Mouse (Mus musculus) CD4-positive helper T cell, adult 2 months (primary cell): Measurements from ENCODE around the gene Grin3b.

ENCODE experiments used
- DNase-seq: peaks from one replicate; pipeline ENCODE4 v3.0.0-alpha.2; 2012; ENCODE audit warnings: low read depth, missing footprints, low spot score

The Grin3b gene

GRCm38 (mm10) chr10:79970415-79971182, at the start of gene Grin3b:
Grin3b (plus strand) TSS chr10:79970715.
- DNase-seq: no peak

DNA sequence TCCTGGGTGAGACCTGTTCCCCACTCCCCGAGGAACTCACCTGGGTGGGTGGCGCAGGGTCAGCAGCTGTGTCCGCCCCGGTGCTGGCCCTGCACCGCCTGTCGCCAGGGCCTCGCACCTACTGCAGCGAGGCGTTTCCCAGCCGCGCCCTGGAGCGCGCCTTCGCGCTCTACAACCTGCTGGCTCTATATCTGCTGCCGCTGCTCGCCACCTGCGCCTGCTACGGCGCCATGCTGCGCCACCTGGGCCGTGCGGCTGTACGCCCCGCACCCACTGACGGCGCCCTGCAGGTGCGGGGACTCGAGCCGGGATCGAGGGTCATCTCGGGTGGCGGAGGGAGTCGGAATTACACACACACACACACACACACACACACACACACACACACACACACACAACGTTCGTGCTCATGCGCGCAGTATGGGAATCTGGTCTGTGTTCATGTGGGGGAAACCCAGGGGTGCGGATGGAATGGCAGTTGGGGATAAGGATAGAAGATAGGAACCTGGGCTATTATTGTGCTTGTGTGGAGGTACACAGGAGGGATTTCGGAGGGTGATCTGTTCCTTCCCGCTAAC, 49.5 kb upstream of the Grin3b start, which contains the start of gene R3hdm4:
Gene R3hdm4 (minus strand): TSS at position 251 of the 578 bp plus-strand sequence.
- DNase-seq: no peak

DNA sequence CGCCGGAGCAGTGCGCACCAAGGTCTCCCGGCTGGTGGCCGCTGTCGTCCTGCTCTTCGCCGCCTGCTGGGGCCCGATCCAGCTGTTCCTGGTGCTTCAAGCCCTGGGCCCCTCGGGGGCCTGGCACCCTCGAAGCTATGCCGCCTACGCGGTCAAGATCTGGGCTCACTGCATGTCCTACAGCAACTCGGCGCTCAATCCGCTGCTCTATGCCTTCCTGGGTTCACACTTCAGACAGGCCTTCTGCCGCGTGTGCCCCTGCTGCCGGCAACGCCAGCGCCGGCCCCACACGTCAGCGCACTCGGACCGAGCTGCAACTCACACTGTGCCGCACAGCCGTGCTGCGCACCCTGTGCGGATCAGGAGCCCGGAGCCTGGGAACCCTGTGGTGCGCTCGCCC, 48.9 kb upstream of the Grin3b start:
- DNase-seq: no peak

DNA sequence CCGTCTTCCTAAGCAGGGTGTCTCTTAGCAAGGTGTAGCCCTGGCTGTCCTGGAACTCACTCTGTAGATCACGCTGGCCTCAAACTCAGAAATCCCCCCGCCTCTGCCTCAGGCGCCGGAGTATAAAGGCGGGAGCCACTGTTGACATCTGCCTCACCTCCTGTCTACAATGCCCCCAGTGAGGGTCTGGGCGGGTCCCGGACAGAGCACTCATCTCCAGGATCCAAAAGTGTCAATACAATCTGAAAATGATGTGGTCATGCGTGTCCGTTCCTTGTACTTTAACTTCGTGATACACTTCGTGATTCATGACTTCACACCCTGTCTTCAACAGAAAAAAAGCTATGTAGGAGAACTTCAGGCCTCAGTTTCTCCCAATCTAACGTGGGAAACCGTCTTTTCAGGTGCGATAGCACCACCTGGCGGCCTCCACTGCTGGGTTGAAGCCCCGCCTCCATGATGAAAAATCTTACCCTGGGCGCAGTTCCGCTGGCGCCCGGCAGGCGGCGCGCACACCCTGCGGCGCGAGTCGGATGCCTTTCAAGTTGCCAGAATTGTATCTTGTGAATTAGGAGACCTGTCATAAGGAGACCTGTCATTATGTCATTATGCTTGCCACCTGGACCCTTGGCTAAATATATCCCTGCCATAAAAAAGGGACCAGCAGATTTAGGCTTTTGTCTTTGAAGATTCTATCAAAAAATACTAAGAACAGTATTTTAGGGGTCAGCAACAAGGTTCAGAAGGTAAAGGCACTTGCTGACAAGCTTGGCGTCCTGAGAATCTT, 45.3 kb upstream of the Grin3b start:
- DNase-seq: peak; percentile 92

- peak; percentile 71 for DNase-seq
These were observed 44.6 kb upstream of the Grin3b start for GRCm38 (mm10) chr10:79925785-79926490.

GRCm38 (mm10) chr10:79926491-79927323, 43.8 kb upstream of the Grin3b start, which contains the start of gene Arid3a:
Arid3a (plus strand) TSS chr10:79927043.
- DNase-seq: peak; percentile 98

GRCm38 (mm10) chr10:79927324-79928029, 43.0 kb upstream of the Grin3b start:
- peak; percentile 70 for DNase-seq

DNA sequence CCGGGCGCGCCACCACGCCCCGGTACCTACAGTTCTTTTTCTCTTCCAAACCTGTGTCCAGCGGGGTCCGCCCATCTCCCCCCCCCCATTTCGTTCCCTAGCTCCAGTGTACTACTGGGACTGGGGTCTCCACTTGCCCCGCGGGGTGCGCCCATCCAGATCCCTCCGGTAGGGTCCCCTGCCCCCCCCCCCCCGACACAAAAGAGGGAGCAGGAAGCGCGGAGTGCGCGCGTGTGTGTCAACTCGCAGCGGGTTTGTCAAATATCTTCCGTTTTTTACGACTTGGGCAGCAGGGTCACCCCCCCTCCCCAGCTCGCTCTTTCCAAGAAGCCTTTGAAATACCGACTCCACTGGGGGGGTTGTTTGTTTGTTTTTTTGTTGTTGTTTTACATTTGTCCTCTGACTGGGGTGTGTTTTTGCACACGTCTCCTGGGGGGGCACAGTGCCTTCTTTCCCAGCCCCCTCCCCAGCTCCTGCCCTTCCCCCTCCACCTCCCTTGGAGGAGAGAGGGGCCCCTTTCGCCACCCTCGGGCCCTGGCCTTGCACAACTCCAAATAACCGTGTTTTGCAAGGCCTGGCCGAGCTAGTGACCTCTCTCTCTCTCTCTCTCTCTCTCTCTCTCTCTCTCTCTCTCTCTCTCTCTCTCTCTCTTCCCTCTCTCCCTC, 42.4 kb upstream of the Grin3b start:
- DNase-seq: peak; percentile 58

DNA sequence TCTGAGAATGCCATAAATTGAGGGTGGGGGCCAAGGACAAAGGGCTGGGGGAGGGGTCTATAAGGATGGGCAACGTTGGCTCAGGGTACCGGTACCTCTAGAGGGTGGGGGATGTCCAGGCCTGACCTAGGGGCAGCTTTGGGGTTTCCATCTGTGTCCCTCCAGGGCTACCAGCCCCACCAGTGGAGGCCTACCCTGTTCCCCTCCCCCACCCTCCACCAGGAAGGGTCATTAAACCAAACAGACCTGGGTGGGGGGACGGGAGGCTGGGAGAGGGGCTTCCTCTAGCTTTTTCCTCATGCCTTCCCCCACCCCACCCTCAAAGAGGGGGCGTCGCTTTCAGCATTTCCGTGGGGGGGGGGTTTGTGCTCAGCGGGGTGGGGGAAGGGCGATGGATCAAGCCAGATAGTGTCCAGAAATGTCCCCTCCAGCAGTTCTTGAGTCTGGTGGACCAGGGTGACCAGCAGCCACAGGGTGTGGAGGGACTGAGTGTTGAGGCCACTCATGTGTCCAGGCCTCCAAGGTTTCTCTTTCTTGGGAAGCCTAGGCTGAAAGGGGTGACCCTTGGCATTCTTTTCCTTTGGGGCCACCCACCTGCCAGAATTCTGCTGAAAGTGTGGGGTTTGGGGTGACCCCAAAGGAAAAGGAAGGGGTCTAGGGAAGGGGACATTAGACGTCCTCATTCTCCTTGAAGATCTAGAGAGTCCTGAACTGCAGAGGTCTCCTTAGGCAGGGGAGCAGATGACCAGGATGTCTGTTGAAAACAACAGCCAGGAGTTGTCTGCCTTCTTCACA, 41.4 kb upstream of the Grin3b start:
- DNase-seq: no peak

- no peak for DNase-seq
These were observed 40.3 kb upstream of the Grin3b start for GRCm38 (mm10) chr10:79929967-79930825.

- DNase-seq: no peak
These were observed 39.7 kb upstream of the Grin3b start for GRCm38 (mm10) chr10:79930826-79931186.

- no peak for DNase-seq
These were observed 38.7 kb upstream of the Grin3b start for GRCm38 (mm10) chr10:79931797-79932196.

GRCm38 (mm10) chr10:79932736-79933135, 37.8 kb upstream of the Grin3b start:
- no peak for DNase-seq

GRCm38 (mm10) chr10:79933145-79933679, 37.3 kb upstream of the Grin3b start:
- DNase-seq: no peak

DNA sequence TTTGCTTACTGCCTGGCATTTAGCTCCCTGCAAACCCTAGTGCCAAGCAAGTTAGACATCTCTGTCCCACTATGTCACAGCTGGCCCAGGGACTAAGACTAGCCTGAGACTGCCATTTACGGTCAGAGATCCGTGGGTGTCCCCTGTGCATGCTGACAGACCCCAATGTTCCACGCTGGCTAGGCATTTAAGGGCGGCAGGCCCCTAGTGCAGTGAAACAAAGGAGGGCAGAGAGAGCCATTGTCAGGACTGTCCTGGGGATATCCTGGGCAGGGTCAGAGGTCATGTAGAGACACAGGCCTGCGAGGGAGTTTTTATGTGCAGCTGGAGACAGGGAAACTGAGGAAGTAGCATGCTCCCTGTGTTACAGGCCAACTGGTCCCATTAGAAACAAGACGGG, 36.7 kb upstream of the Grin3b start:
- no peak for DNase-seq

DNA sequence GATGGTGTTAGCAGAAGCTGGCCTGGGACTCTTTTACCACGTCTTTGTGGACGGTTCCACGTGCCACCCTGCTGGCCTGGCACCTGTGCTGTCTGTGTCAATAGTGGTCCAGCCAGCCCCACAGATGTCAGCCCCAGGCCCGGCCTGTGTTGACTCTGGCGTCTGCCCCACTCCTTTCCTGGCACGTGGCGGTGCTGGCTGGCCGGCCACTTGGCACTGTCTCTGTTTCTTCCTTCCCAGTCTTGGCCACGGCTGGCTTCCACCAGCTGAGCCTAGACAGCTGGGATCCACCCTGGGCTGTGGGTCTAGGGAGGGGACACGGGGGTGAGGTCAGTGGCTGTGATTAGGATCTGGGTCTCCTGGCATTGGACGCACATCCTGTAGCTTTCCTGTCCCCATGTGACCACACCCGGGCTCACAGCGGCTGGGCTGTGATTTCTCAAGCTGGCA, 36.2 kb upstream of the Grin3b start:
- DNase-seq: no peak

- DNase-seq: no peak
These were observed 35.5 kb upstream of the Grin3b start for GRCm38 (mm10) chr10:79934794-79935569.
